8 mouse cellular contexts compared by ENCODE assay signal in the genomic region with DNA sequence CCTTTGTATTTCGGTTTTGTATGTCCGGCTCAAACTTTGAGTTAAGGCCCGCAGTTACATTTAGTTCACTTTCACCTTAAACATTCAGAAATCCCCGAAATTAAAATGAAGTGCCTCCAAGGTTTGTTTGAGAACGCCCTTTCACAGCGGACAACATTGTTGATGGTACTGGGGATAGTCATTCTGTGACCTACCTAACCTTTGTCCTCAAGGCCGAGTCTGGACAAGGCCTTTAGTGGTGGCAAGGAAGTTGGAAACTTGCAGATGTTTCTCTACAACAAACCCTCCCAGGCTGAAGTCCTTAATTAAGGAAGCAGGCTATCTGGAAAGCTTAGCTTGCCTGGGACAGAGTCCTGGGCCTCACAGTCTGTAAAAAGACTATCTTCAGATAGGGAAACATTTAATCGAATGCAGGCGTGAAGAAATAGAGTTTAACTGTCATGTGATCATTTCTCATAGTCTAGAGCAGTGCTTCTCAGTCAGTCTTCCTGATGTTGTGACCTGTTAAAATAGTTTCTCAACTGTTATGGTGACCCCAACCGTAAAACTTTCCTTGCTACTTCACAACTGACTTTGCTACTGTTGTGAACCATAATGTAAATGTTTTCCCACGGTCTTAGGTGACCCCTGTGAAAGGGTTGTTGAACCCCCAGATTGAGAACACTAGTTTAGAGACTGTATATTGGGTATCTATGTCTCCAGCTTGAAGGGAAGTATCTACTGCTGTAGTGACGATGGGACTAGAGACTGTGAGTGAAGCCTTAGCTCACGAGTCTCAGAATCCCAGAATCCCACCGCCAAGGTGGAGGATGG. TPM values are rescaled to one million over a fixed set of nuclear protein-coding genes. Genes with fewer than 3 reads are reported as not detected.
DNase-seq lines count a peak whose midpoint lies in the region; ATAC-seq lines count a peak whose summit lies in the region.

No protein-coding gene starts in this region.

- no peak for DNase-seq in lung, postnatal 25 days (ENCODE audit: low spot score)
- DNase-seq in induced T-regulatory cell, adult 2 months (ENCODE audit: low read depth) = peak; percentile 52
- no peak for DNase-seq in cerebellum, postnatal 36 days
- no peak for DNase-seq in cerebellum, adult 11 months

- peak overlapping the region; percentile 73 for H3K4me2 ChIP-seq in lung, embryonic 16.5 days (ENCODE audit: low read depth, low read length)
- peak overlapping the region; percentile 73 for H3K4me2 ChIP-seq in embryonic facial prominence, embryonic 15.5 days (replicated peaks)

- no peaks in the 10 kb centered on the region for H3K36me3 ChIP-seq in lung, embryonic 16.5 days (ENCODE audit: control insufficient read depth, insufficient read depth, low read length)
- 0 out of 2 replicates have a peak, but pooled peaks cover 3% of the 10 kb centered on the region for H3K36me3 ChIP-seq in embryonic facial prominence, embryonic 15.5 days

- H3K4me1 ChIP-seq in lung, embryonic 16.5 days (replicated peaks; ENCODE audit: control insufficient read depth, insufficient read depth, low read length) = peaks cover 35% of the 10 kb centered on the region
- H3K4me1 ChIP-seq in embryonic facial prominence, embryonic 15.5 days = peaks cover 51% of the 10 kb centered on the region

- ATAC-seq in lung, embryonic 16.5 days (ENCODE audit: low read depth) = no peak
- no peak for ATAC-seq in embryonic facial prominence, embryonic 15.5 days (ENCODE audit: insufficient number of reproducible peaks, low FRiP score, low TSS enrichment, low read depth)
- peak; percentile 8; the same call in 1 of the 2 replicates for ATAC-seq in megakaryocyte progenitor cell, adult 5-6 weeks (replicated peaks; ENCODE audit: poor library complexity)
- ATAC-seq in cerebellum, adult (ENCODE audit: insufficient number of reproducible peaks, low FRiP score, low TSS enrichment) = no peak

- peak overlapping the region; percentile 93 for H3K9ac ChIP-seq in lung, embryonic 16.5 days (ENCODE audit: low read length)
- H3K9ac ChIP-seq in embryonic facial prominence, embryonic 15.5 days = peak overlapping the region; percentile 94

- H3K9me3 ChIP-seq in lung, embryonic 16.5 days (ENCODE audit: control insufficient read depth, low read length) = no peaks in the 10 kb centered on the region
- no peaks in the 10 kb centered on the region for H3K9me3 ChIP-seq in embryonic facial prominence, embryonic 15.5 days (replicated peaks)

- H3K27ac ChIP-seq in lung, embryonic 16.5 days (ENCODE audit: low read length) = peak overlapping the region; percentile 95
- H3K27ac ChIP-seq in embryonic facial prominence, embryonic 15.5 days (replicated peaks) = peak overlapping the region; percentile 94

- WGBS in lung, embryonic 16.5 days = 3% methylated on average over 14 of the region's 14 CpGs
- 3% methylated on average over 14 of the region's 14 CpGs for WGBS in embryonic facial prominence, embryonic 15.5 days

- H3K27me3 ChIP-seq in lung, embryonic 16.5 days (ENCODE audit: control insufficient read depth, insufficient read depth, low read depth, low read length) = no peaks in the 10 kb centered on the region
- H3K27me3 ChIP-seq in embryonic facial prominence, embryonic 15.5 days = no peaks in the 10 kb centered on the region

- H3K4me3 ChIP-seq in lung, embryonic 16.5 days (ENCODE audit: low read length) = peak overlapping the region; percentile 90
- H3K4me3 ChIP-seq in embryonic facial prominence, embryonic 15.5 days (replicated peaks) = peak overlapping the region; percentile 88

RNA-seq across cellular contexts. Expression of gene Ctnnb1, which starts 6.0 kb away (rescaled TPM):
- polyA plus RNA-seq in lung, embryonic 16.5 days (2015; fragmentation: Nextera tagmentation; extraction: Ambion mirVana) = 523 and 564 TPM in 2 replicates
- polyA plus RNA-seq in embryonic facial prominence, embryonic 15.5 days (2015; fragmentation: Nextera tagmentation; extraction: Ambion mirVana) = 614 and 657 TPM in 2 replicates
- 308 and 319 TPM in 2 replicates for total RNA-seq in megakaryocyte progenitor cell, adult 5-6 weeks (2015)
- 339 and 406 TPM in 2 replicates for total RNA-seq in megakaryocyte progenitor cell, adult 5-6 weeks (2017)
